Mouse (Mus musculus) MEL (cell line): ENCODE results near the gene Il17rc. TPM values are rescaled to one million over a fixed set of nuclear protein-coding genes. Genes with fewer than 3 reads are reported as not detected.

ENCODE experiments used
- DNase-seq: peaks from one replicate; pipeline ENCODE4 v3.0.0; 2011; ENCODE audit warnings: low read depth, low spot score
- H3K27ac ChIP-seq: 2 replicates; pipeline ENCODE4 v1.5.1; 2012; ENCODE audit warnings: low read depth, mild to moderate bottlenecking, control low read depth, low read length, moderate library complexity; ENCODE audit not compliant: control insufficient read depth
- H3K27me3 ChIP-seq, 2 experiments: fragments of 150-350 bp in 1 of 2; sonication (generic) in 1 of 2; 2 replicates each; pipeline ENCODE4 v1.6.1; 2012; ENCODE audit warnings: low read length in 2 of 2, mild to moderate bottlenecking in 2 of 2, improper control_type of control experiment in 1 of 2, moderate library complexity in 1 of 2; ENCODE audit not compliant: insufficient read depth in 2 of 2, control insufficient read depth in 1 of 2
- H3K36me3 ChIP-seq, 2 experiments: 2 replicates each; pipeline ENCODE4 v1.6.1; 2012 to 2014; ENCODE audit warnings: low read length in 2 of 2, improper control_type of control experiment in 1 of 2, inconsistent platforms in 1 of 2, mild to moderate bottlenecking in 1 of 2; ENCODE audit not compliant: insufficient read depth in 2 of 2, control insufficient read depth in 1 of 2
- H3K4me1 ChIP-seq, 2 experiments: fragments of 150-350 bp in 1 of 2; sonication (generic) in 1 of 2; 2 replicates each; pipeline ENCODE4 v1.6.1; 2012; ENCODE audit warnings: low read length in 2 of 2, improper control_type of control experiment in 1 of 2, mild to moderate bottlenecking in 1 of 2; ENCODE audit not compliant: insufficient read depth in 2 of 2, control insufficient read depth in 1 of 2
- H3K4me3 ChIP-seq, 2 experiments: fragments of 150-350 bp in 1 of 2; sonication (generic) in 1 of 2; 2 replicates each; pipeline ENCODE4 v1.5.1; 2012; ENCODE audit warnings: low read depth in 2 of 2, low read length in 2 of 2, mild to moderate bottlenecking in 2 of 2, moderate library complexity in 2 of 2, control low read depth in 1 of 2, improper control_type of control experiment in 1 of 2; ENCODE audit not compliant: control insufficient read depth in 1 of 2, insufficient read depth in 1 of 2
- H3K79me2 ChIP-seq: 2 replicates; pipeline ENCODE4 v1.6.1; 2012; ENCODE audit warnings: mild to moderate bottlenecking, low read length, moderate library complexity; ENCODE audit not compliant: control insufficient read depth, poor library complexity, insufficient read depth
- H3K9ac ChIP-seq: 2 replicates; pipeline ENCODE4 v1.6.1; 2012; ENCODE audit warnings: low read depth, mild to moderate bottlenecking, control low read depth, low read length, moderate library complexity; ENCODE audit not compliant: control insufficient read depth, poor library complexity, severe bottlenecking
- H3K9me3 ChIP-seq: fragments of 150-350 bp; sonication (generic); replicated peaks from 2 replicates; pipeline ENCODE4 v1.6.1; 2012; ENCODE audit warnings: mild to moderate bottlenecking, low read length, improper control_type of control experiment, moderate library complexity; ENCODE audit not compliant: insufficient read depth
- CHD1 ChIP-seq: IDR thresholded peaks from 2 replicates; pipeline ENCODE4 v1.6.1; 2012; ENCODE audit warnings: low read depth, mild to moderate bottlenecking, inconsistent platforms, low read length, improper control_type of control experiment
- E2F4 ChIP-seq: IDR thresholded peaks from 2 replicates; pipeline ENCODE4 v1.6.1; 2011; ENCODE audit warnings: low read depth, low read length, improper control_type of control experiment, borderline replicate concordance
- EP300 ChIP-seq, 2 experiments: IDR thresholded peaks; 2 replicates each; pipeline ENCODE4 v1.6.1; 2011; ENCODE audit warnings: improper control_type of control experiment in 2 of 2, low read length in 2 of 2, low read depth in 1 of 2, mild to moderate bottlenecking in 1 of 2
- ETS1 ChIP-seq: IDR thresholded peaks from 2 replicates; pipeline ENCODE4 v1.6.1; 2012; ENCODE audit warnings: low read depth, mild to moderate bottlenecking, inconsistent platforms, low read length, improper control_type of control experiment, moderate library complexity
- GABPA ChIP-seq: IDR thresholded peaks from 2 replicates; pipeline ENCODE4 v1.6.1; 2012; ENCODE audit warnings: low read depth, mild to moderate bottlenecking, inconsistent platforms, low read length, improper control_type of control experiment, moderate library complexity
- GATA1 ChIP-seq: IDR thresholded peaks from 2 replicates; pipeline ENCODE4 v1.6.1; 2011; ENCODE audit warnings: low read depth, low read length, improper control_type of control experiment
- JUND ChIP-seq: IDR thresholded peaks from 2 replicates; pipeline ENCODE4 v1.6.1; 2011; ENCODE audit warnings: low read depth, mild to moderate bottlenecking, improper control_type of control experiment, low read length
- KAT2A ChIP-seq: conservative IDR thresholded peaks from 2 replicates; pipeline ENCODE4 v1.6.1; 2012; ENCODE audit warnings: low read depth, low read length, improper control_type of control experiment, inconsistent platforms
- MEF2A ChIP-seq: IDR thresholded peaks from 2 replicates; pipeline ENCODE4 v1.6.1; 2014; ENCODE audit warnings: low read depth, mild to moderate bottlenecking, inconsistent platforms, low read length, improper control_type of control experiment; ENCODE audit not compliant: poor library complexity, insufficient replicate concordance, severe bottlenecking; ENCODE audit errors: extremely low read depth
- MYB ChIP-seq: IDR thresholded peaks from 2 replicates; pipeline ENCODE4 v1.6.1; 2011; ENCODE audit warnings: mild to moderate bottlenecking, low read depth, low read length, improper control_type of control experiment
- MYC ChIP-seq: IDR thresholded peaks from 2 replicates; pipeline ENCODE4 v1.6.1; 2011; ENCODE audit warnings: low read depth, mild to moderate bottlenecking, low read length, improper control_type of control experiment, moderate library complexity
- NRF1 ChIP-seq: IDR thresholded peaks from 2 replicates; pipeline ENCODE4 v1.6.1; 2014; ENCODE audit warnings: low read depth, mild to moderate bottlenecking, inconsistent platforms, low read length, improper control_type of control experiment, moderate library complexity; ENCODE audit not compliant: poor library complexity, insufficient read depth, severe bottlenecking
- POLR2A ChIP-seq, 2 experiments: IDR thresholded peaks; 2 replicates each; pipeline ENCODE4 v1.6.1; 2011 to 2012; ENCODE audit warnings: low read length in 2 of 2, mild to moderate bottlenecking in 2 of 2, control low read depth in 1 of 2, improper control_type of control experiment in 1 of 2, low read depth in 1 of 2, moderate library complexity in 1 of 2; ENCODE audit not compliant: control insufficient read depth in 1 of 2, insufficient read depth in 1 of 2, poor library complexity in 1 of 2
- POLR2AphosphoS2 ChIP-seq: IDR thresholded peaks from 2 replicates; pipeline ENCODE4 v1.6.1; 2011; ENCODE audit warnings: low read length, improper control_type of control experiment
- SIN3A ChIP-seq: IDR thresholded peaks from 2 replicates; pipeline ENCODE4 v1.6.1; 2012; ENCODE audit warnings: low read length, improper control_type of control experiment, inconsistent platforms
- TAL1 ChIP-seq: IDR thresholded peaks from 2 replicates; pipeline ENCODE4 v1.6.1; 2012; ENCODE audit warnings: mild to moderate bottlenecking, inconsistent platforms, low read length, moderate library complexity, mixed read lengths
- TBP ChIP-seq: IDR thresholded peaks from 2 replicates; pipeline ENCODE4 v1.8.0; 2011; ENCODE audit warnings: low read depth, low read length, improper control_type of control experiment
- USF1 ChIP-seq: IDR thresholded peaks from 2 replicates; pipeline ENCODE4 v1.6.1; 2014; ENCODE audit warnings: low read depth, mild to moderate bottlenecking, inconsistent platforms, low read length, improper control_type of control experiment, moderate library complexity
- USF2 ChIP-seq, 2 experiments: IDR thresholded peaks; 2 replicates each; pipeline ENCODE4 v1.6.1; 2011 to 2012; ENCODE audit warnings: improper control_type of control experiment in 2 of 2, low read length in 2 of 2, borderline replicate concordance in 1 of 2, inconsistent platforms in 1 of 2, low read depth in 1 of 2, mild to moderate bottlenecking in 1 of 2; ENCODE audit not compliant: insufficient read depth in 1 of 2
- ZMIZ1 ChIP-seq: IDR thresholded peaks from 2 replicates; pipeline ENCODE4 v1.6.1; 2012; ENCODE audit warnings: low read depth, mild to moderate bottlenecking, inconsistent platforms, low read length, improper control_type of control experiment, moderate library complexity
- ZNF384 ChIP-seq: IDR thresholded peaks from 2 replicates; pipeline ENCODE4 v1.6.1; 2012; ENCODE audit warnings: low read depth, mild to moderate bottlenecking, inconsistent platforms, low read length, improper control_type of control experiment
- polyA plus RNA-seq, 2 experiments: library from polyadenylated mRNA; stranded (reverse) in 1 of 2; unstranded in 1 of 2; fragments of >175 nt in 1 of 2; fragments of >200 nt in 1 of 2; gene quantifications; 2 replicates each; pipeline versions ENCODE4 v1.2.1 to v1.2.4; 2012; ENCODE audit warnings: low replicate concordance in 2 of 2, low read depth in 1 of 2; ENCODE audit not compliant: insufficient read length in 2 of 2, insufficient read depth in 1 of 2, missing spikeins in 1 of 2
- total RNA-seq: library from RNA; depleted of rRNA; stranded (reverse); fragments of 300-350 nt; gene quantifications from 2 replicates; pipeline ENCODE4 v1.2.3, GENCODE M21; 2012

The Il17rc gene
- total and polyA plus RNA-seq, 3 experiments: 1.2 to 1.8 TPM; not detected in 1

- TF ChIP-seq TAL1: no peak
- no peak for TF ChIP-seq MYB
- TF ChIP-seq MYC: peak; percentile 68; the same call in 1 of the 2 replicates
Measured at GRCm38 (mm10) chr6:113443091-113443490, 28.1 kb upstream of the Il17rc start (continued).

- H3K79me2 ChIP-seq: peaks cover 18% of the 10 kb centered on the region
- H3K27ac ChIP-seq: no peak overlapping the region
- H3K27me3 ChIP-seq: no peaks in the 10 kb centered on the region
- no peaks in the 10 kb centered on the region for H3K9me3 ChIP-seq
- TF ChIP-seq ETS1 (0 out of 2 replicates have a peak, but pooled peaks have one; percentile 21), ZNF384 (no peak)
- no peak overlapping the region for H3K4me3 ChIP-seq
- no peak overlapping the region for H3K9ac ChIP-seq
- peaks cover 4 to 16% of the 10 kb centered on the region in 2 experiments for H3K4me1 ChIP-seq
- no peak for DNase-seq
- H3K36me3 ChIP-seq: peaks cover 12 to 13% of the 10 kb centered on the region in 2 experiments
Measured at GRCm38 (mm10) chr6:113444207-113444965, 26.8 kb upstream of the Il17rc start.

GRCm38 (mm10) chr6:113447639-113448038, 23.6 kb upstream of the Il17rc start:
- Histone ChIP-seq H3K9me3 (no peaks in the 10 kb centered on the region), H3K4me3 (no peak overlapping the region), H3K27ac (no peak overlapping the region), H3K79me2 (peaks cover 16% of the 10 kb centered on the region), H3K36me3 (peaks cover 10 to 12% of the 10 kb centered on the region in 2 experiments), H3K27me3 (no peaks in the 10 kb centered on the region; a peak in 1 of 4 replicates), H3K9ac (no peak overlapping the region), H3K4me1 (peaks cover 4 to 11% of the 10 kb centered on the region in 2 experiments)
- no peak for DNase-seq
- TF ChIP-seq CHD1 (no peak), TBP (no peak), ZMIZ1 (no peak), EP300 (IDR thresholded peaks at IDR 0.05; ENCODE audit: low read depth in 1 of 2, low read length in 2 of 2) (no peak)

- no peaks in the 10 kb centered on the region for H3K9me3 ChIP-seq
- DNase-seq: no peak
- H3K79me2 ChIP-seq: no peaks in the 10 kb centered on the region
- H3K36me3 ChIP-seq: peaks cover 0 to 7% of the 10 kb centered on the region in 2 experiments; a peak in 2 of 4 replicates
- no peaks in the 10 kb centered on the region for H3K4me1 ChIP-seq
- no peaks in the 10 kb centered on the region; a peak in 2 of 4 replicates for H3K27me3 ChIP-seq
- H3K27ac ChIP-seq: no peak overlapping the region
- H3K9ac ChIP-seq: no peak overlapping the region
- TF ChIP-seq NRF1 (no peak), POLR2A (IDR thresholded peaks at IDR 0.05; ENCODE audit: control insufficient read depth in 1 of 2, insufficient read depth in 1 of 2, low read depth in 1 of 2, low read length in 2 of 2, poor library complexity in 1 of 2) (no peak), MYB (no peak), GATA1 (no peak), ZNF384 (no peak), ETS1 (no peak), USF2 (IDR thresholded peaks at IDR 0.05; ENCODE audit: borderline replicate concordance in 1 of 2, insufficient read depth in 1 of 2, low read depth in 1 of 2, low read length in 2 of 2) (no peak), POLR2AphosphoS2 (no peak), USF1 (no peak), MEF2A (no peak), KAT2A (no peak), ZMIZ1 (no peak), JUND (no peak), E2F4 (no peak), SIN3A (no peak), GABPA (no peak)
- H3K4me3 ChIP-seq: no peak overlapping the region
Measured at GRCm38 (mm10) chr6:113451839-113452238, 19.4 kb upstream of the Il17rc start.
